In genomic region chr17:83078601-83079360, GRCm38 (mm10) we compare ENCODE assay signal across 8 mouse cellular contexts.
DNase-seq lines count a peak whose midpoint lies in the region; ATAC-seq and TF ChIP-seq lines count a peak whose summit lies in the region.

No protein-coding gene starts in this region.

- H3K36me3 ChIP-seq in lung, embryonic 14.5 days (ENCODE audit: insufficient read depth), result no peaks in the 10 kb centered on the region
- H3K36me3 ChIP-seq in forebrain, embryonic 12.5 days (replicated peaks), result no peaks in the 10 kb centered on the region

- no peaks in the 10 kb centered on the region for H3K27me3 ChIP-seq in lung, embryonic 14.5 days (ENCODE audit: insufficient read depth, low read length)
- H3K27me3 ChIP-seq in forebrain, embryonic 12.5 days, result peaks cover 12% of the 10 kb centered on the region; the same call in 1 of the 2 replicates

- H3K9ac ChIP-seq in lung, embryonic 14.5 days, result peak overlapping the region; percentile 27; the same call in 1 of the 2 replicates
- no peak overlapping the region for H3K9ac ChIP-seq in forebrain, embryonic 12.5 days

- 16% methylated on average over 19 of the region's 19 CpGs for WGBS in lung, embryonic 14.5 days
- 30% methylated on average over 19 of the region's 19 CpGs for WGBS in forebrain, embryonic 12.5 days

- peak; percentile 67 for DNase-seq in lung, embryonic 14.5 days
- DNase-seq in lung, postnatal 25 days (ENCODE audit: low spot score), result no peak
- DNase-seq in embryo, embryonic 11 days, result peak; percentile 64
- peak; percentile 36 for DNase-seq in kidney, postnatal 14 days
- peak; percentile 27 for DNase-seq in retina, postnatal 1 day
- DNase-seq in layer of hippocampus, adult 18-20 months (ENCODE audit: low spot score in 2 of 2), result no peak

- H3K4me3 ChIP-seq in lung, embryonic 14.5 days (ENCODE audit: low read depth, low read length), result no peak overlapping the region
- H3K4me3 ChIP-seq in forebrain, embryonic 12.5 days (replicated peaks), result no peak overlapping the region

- H3K27ac ChIP-seq in lung, embryonic 14.5 days (ENCODE audit: low read depth), result peak overlapping the region; percentile 73
- no peak overlapping the region for H3K27ac ChIP-seq in forebrain, embryonic 12.5 days

- H3K4me1 ChIP-seq in lung, embryonic 14.5 days (ENCODE audit: insufficient read depth), result peaks cover 19% of the 10 kb centered on the region
- peaks cover 12% of the 10 kb centered on the region for H3K4me1 ChIP-seq in forebrain, embryonic 12.5 days

- H3K4me2 ChIP-seq in lung, embryonic 14.5 days, result peak overlapping the region; percentile 36
- H3K4me2 ChIP-seq in forebrain, embryonic 12.5 days, result no peak overlapping the region

- no peaks in the 10 kb centered on the region for H3K9me3 ChIP-seq in lung, embryonic 14.5 days (ENCODE audit: low read depth, low read length)
- H3K9me3 ChIP-seq in forebrain, embryonic 12.5 days, result no peaks in the 10 kb centered on the region

- ATAC-seq in lung, embryonic 14.5 days (ENCODE audit: insufficient read depth), result peak; percentile 60
- no peak for ATAC-seq in forebrain, embryonic 12.5 days (ENCODE audit: low FRiP score)
- no peak for ATAC-seq in cerebellum, adult (ENCODE audit: insufficient number of reproducible peaks, low FRiP score, low TSS enrichment)

- TF ChIP-seq CTCF in lung, embryonic 14.5 days (IDR thresholded peaks at IDR 0.05; ENCODE audit: low read depth), result no peak

Comparison
In these comparisons a context has a peak if more than half of its experiments do, and no peak if none do; other contexts are left out.
1. DNase-seq: peak in lung, embryonic 14.5 days (single experiment), embryo, embryonic 11 days (single experiment), kidney, postnatal 14 days (single experiment) and retina, postnatal 1 day (single experiment); none in lung, postnatal 25 days (single experiment) and layer of hippocampus, adult 18-20 months (0 of 2).